13 mouse cellular contexts compared by ENCODE assay signal in the genomic region with DNA sequence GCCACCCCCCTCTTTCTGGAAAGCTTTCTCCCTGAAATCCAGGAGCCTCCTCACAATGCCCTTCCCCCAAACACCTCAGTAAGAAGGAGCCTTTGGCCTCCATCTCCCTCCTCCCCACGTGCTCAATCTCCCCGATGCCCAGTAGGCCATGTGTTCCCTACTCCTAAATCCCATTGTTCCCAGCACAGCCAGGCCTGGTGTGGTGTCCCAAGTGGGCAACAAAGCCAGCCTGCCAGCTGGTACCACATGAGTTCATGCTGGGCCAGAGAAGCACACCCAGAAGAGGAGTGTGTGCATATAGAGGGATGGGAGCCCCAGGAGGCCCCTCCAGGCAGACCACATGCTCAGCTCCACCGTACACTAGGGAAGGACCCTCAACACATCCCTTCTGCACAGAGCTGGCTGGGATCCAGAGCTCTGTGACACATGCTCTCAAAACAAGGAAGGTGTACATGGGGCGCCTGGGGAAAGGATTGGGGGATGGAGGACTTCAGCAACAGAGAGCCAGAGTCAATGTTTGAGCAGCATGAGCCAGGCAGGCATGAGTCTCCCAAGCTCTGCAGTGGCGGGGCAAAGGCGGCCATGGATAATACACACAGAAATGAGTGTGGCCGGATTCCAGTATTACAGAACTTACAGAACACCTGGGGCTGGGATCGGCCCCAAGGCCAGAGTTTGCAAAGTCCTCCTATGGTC. TPM values are rescaled to one million over a fixed set of nuclear protein-coding genes. Genes with fewer than 3 reads are reported as not detected.
DNase-seq lines count a peak whose midpoint lies in the region; ATAC-seq lines count a peak whose summit lies in the region.
"Had no signal": no experiment of that assay in that cellular context is flagged by ENCODE, and none has a peak within 500 bp of the region (broad histone marks: within the 10 kb centered on the region; RNA-seq: fewer than 3 reads in every experiment).

No protein-coding gene starts in this region.

- no peak overlapping the region for H3K9ac ChIP-seq in limb, embryonic 12.5 days (replicated peaks)
- H3K9ac ChIP-seq in embryonic facial prominence, embryonic 12.5 days, result no peak overlapping the region
- H3K9ac ChIP-seq in forebrain, embryonic 14.5 days (ENCODE audit: low read length), result no peak overlapping the region
- no peak overlapping the region for H3K9ac ChIP-seq in midbrain, embryonic 13.5 days (replicated peaks)
- H3K9ac ChIP-seq: stomach, embryonic 15.5 days had no signal

- no peaks in the 10 kb centered on the region for H3K36me3 ChIP-seq in limb, embryonic 12.5 days
- no peaks in the 10 kb centered on the region for H3K36me3 ChIP-seq in limb, embryonic 10.5 days
- H3K36me3 ChIP-seq in embryonic facial prominence, embryonic 12.5 days, result no peaks in the 10 kb centered on the region
- no peaks in the 10 kb centered on the region for H3K36me3 ChIP-seq in forebrain, embryonic 14.5 days (ENCODE audit: control insufficient read depth, insufficient read depth, low read length)
- no peaks in the 10 kb centered on the region for H3K36me3 ChIP-seq in midbrain, embryonic 13.5 days
- H3K36me3 ChIP-seq: stomach, embryonic 15.5 days had no signal

- no peaks in the 10 kb centered on the region for H3K9me3 ChIP-seq in limb, embryonic 12.5 days
- H3K9me3 ChIP-seq in limb, embryonic 10.5 days (replicated peaks), result no peaks in the 10 kb centered on the region
- no peaks in the 10 kb centered on the region for H3K9me3 ChIP-seq in embryonic facial prominence, embryonic 12.5 days
- no peaks in the 10 kb centered on the region for H3K9me3 ChIP-seq in forebrain, embryonic 14.5 days (replicated peaks; ENCODE audit: control insufficient read depth, low read length)
- no peaks in the 10 kb centered on the region for H3K9me3 ChIP-seq in midbrain, embryonic 13.5 days
- H3K9me3 ChIP-seq: stomach, embryonic 15.5 days had no signal

- H3K27me3 ChIP-seq in limb, embryonic 12.5 days, result no peaks in the 10 kb centered on the region
- no peaks in the 10 kb centered on the region for H3K27me3 ChIP-seq in limb, embryonic 10.5 days (ENCODE audit: low read depth, poor library complexity, severe bottlenecking)
- H3K27me3 ChIP-seq in embryonic facial prominence, embryonic 12.5 days, result no peaks in the 10 kb centered on the region
- no peaks in the 10 kb centered on the region for H3K27me3 ChIP-seq in forebrain, embryonic 14.5 days (replicated peaks; ENCODE audit: control insufficient read depth, insufficient read depth, low read length)
- H3K27me3 ChIP-seq in midbrain, embryonic 13.5 days, result no peaks in the 10 kb centered on the region
- H3K27me3 ChIP-seq: stomach, embryonic 15.5 days had no signal

- peaks cover 5% of the 10 kb centered on the region; the same call in 1 of the 2 replicates for H3K4me1 ChIP-seq in limb, embryonic 12.5 days (replicated peaks)
- peaks cover 4% of the 10 kb centered on the region for H3K4me1 ChIP-seq in limb, embryonic 10.5 days
- no peaks in the 10 kb centered on the region for H3K4me1 ChIP-seq in embryonic facial prominence, embryonic 12.5 days
- 0 out of 2 replicates have a peak, but pooled peaks cover 3% of the 10 kb centered on the region for H3K4me1 ChIP-seq in forebrain, embryonic 14.5 days (ENCODE audit: control insufficient read depth, insufficient read depth, low read length)
- H3K4me1 ChIP-seq in midbrain, embryonic 13.5 days (replicated peaks), result 0 out of 2 replicates have a peak, but pooled peaks cover 4% of the 10 kb centered on the region
- H3K4me1 ChIP-seq: stomach, embryonic 15.5 days had no signal

- peak; percentile 37; the same call in 1 of the 2 replicates for ATAC-seq in limb, embryonic 12.5 days (ENCODE audit: insufficient number of reproducible peaks, insufficient read depth, low FRiP score, low TSS enrichment, low read depth)
- ATAC-seq in embryonic facial prominence, embryonic 12.5 days (ENCODE audit: insufficient number of reproducible peaks, insufficient read depth, low FRiP score, low TSS enrichment), result 0 out of 2 replicates have a peak, but pooled peaks have one; percentile 11
- ATAC-seq in forebrain, embryonic 14.5 days, result peak; percentile 55
- ATAC-seq in midbrain, embryonic 13.5 days, result peak; percentile 68
- ATAC-seq: CD4-positive, CD25-positive, alpha-beta regulatory T cell, adult 4 months had no signal

- no peak overlapping the region for H3K27ac ChIP-seq in limb, embryonic 12.5 days
- no peak overlapping the region for H3K27ac ChIP-seq in limb, embryonic 10.5 days
- no peak overlapping the region for H3K27ac ChIP-seq in embryonic facial prominence, embryonic 12.5 days
- no peak overlapping the region for H3K27ac ChIP-seq in forebrain, embryonic 14.5 days (ENCODE audit: low read depth, low read length)
- no peak overlapping the region for H3K27ac ChIP-seq in midbrain, embryonic 13.5 days
- H3K27ac ChIP-seq: stomach, embryonic 15.5 days had no signal

- intact Hi-C loops in gastrocnemius, postnatal 36 days (cut with DNase I), result no loop called here
- intact Hi-C loops in heart, postnatal 25 days (cut with DNase I), result no loop called here

- H3K4me2 ChIP-seq in limb, embryonic 12.5 days, result no peak overlapping the region
- no peak overlapping the region for H3K4me2 ChIP-seq in embryonic facial prominence, embryonic 12.5 days (replicated peaks)
- H3K4me2 ChIP-seq in forebrain, embryonic 14.5 days (ENCODE audit: low read length), result no peak overlapping the region
- no peak overlapping the region for H3K4me2 ChIP-seq in midbrain, embryonic 13.5 days (replicated peaks)
- H3K4me2 ChIP-seq: stomach, embryonic 15.5 days had no signal

- WGBS in limb, embryonic 12.5 days, result 77% methylated on average over 8 of the region's 8 CpGs
- WGBS in limb, embryonic 10.5 days, result 93% methylated on average over 8 of the region's 8 CpGs
- 81% methylated on average over 8 of the region's 8 CpGs for WGBS in embryonic facial prominence, embryonic 12.5 days
- WGBS in forebrain, embryonic 14.5 days, result 69% methylated on average over 8 of the region's 8 CpGs
- WGBS in midbrain, embryonic 13.5 days, result 71% methylated on average over 8 of the region's 8 CpGs

- no peak for DNase-seq in limb, embryonic 10.5 days (ENCODE audit: low spot score)
- peak; percentile 11 for DNase-seq in forebrain, embryonic 14.5 days (ENCODE audit: low spot score)
- no peak for DNase-seq in gastrocnemius, postnatal 36 days
- DNase-seq in heart, postnatal 25 days (ENCODE audit: low spot score), result no peak
- DNase-seq: cerebellum, adult 9-11 months; heart, postnatal 14 days; kidney, adult 2 months; thymus, postnatal 36 days had no signal

- H3K4me3 ChIP-seq in limb, embryonic 12.5 days (replicated peaks), result no peak overlapping the region
- no peak overlapping the region for H3K4me3 ChIP-seq in limb, embryonic 10.5 days
- no peak overlapping the region for H3K4me3 ChIP-seq in embryonic facial prominence, embryonic 12.5 days
- H3K4me3 ChIP-seq in forebrain, embryonic 14.5 days (ENCODE audit: low read depth, low read length), result no peak overlapping the region
- H3K4me3 ChIP-seq in midbrain, embryonic 13.5 days (replicated peaks), result no peak overlapping the region
- H3K4me3 ChIP-seq: stomach, embryonic 15.5 days had no signal

RNA-seq across cellular contexts. Expression of gene Ssu2, which starts 4.7 kb away (rescaled TPM):
- polyA plus RNA-seq in limb, embryonic 12.5 days (2016; fragmentation: Nextera tagmentation; extraction: Ambion mirVana), result 1.5 and 2.1 TPM in 2 replicates
- 2.0 and 2.4 TPM in 2 replicates for polyA plus RNA-seq in limb, embryonic 10.5 days (2016; fragmentation: Nextera tagmentation; extraction: Ambion mirVana)
- 1.5 and 2.6 TPM in 2 replicates for polyA plus RNA-seq in embryonic facial prominence, embryonic 12.5 days (2016; fragmentation: Nextera tagmentation; extraction: Ambion mirVana)
- polyA plus RNA-seq in forebrain, embryonic 14.5 days (2014; fragmentation: Nextera tagmentation; extraction: Ambion mirVana), result 0.11 TPM in 1 of 2 replicates, not detected in the other
- 0.23 TPM in 1 of 2 replicates, not detected in the other for polyA plus RNA-seq in midbrain, embryonic 13.5 days (2015; fragmentation: Nextera tagmentation; extraction: Ambion mirVana)
- total RNA-seq in gastrocnemius, postnatal 36 days (2021), result under 1 TPM; 0.64 to 0.96 TPM
- total RNA-seq in heart, postnatal 25 days (2021), result 1 to 10 TPM; 2.8 to 2.9 TPM
- polyA plus RNA-seq: CD4-positive, CD25-positive, alpha-beta regulatory T cell, adult 4 months had no signal

Comparison
In these comparisons a context has a peak if more than half of its experiments do, and no peak if none do; other contexts are left out.
1. ATAC-seq: peak in every context shown above with its lines; median percentile 68 in midbrain, embryonic 13.5 days; 55 in forebrain, embryonic 14.5 days; 37 in limb, embryonic 12.5 days; 11 in embryonic facial prominence, embryonic 12.5 days.